Comparison of ENCODE assay signal across 8 mouse cellular contexts in genomic region chr9:99630528-99631125, GRCm38 (mm10). TPM values are rescaled to one million over a fixed set of nuclear protein-coding genes. Genes with fewer than 3 reads are reported as not detected.
DNase-seq lines count a peak whose midpoint lies in the region; ATAC-seq lines count a peak whose summit lies in the region.

No protein-coding gene starts in this region.

- peaks cover 2% of the 10 kb centered on the region; the same call in 1 of the 2 replicates for H3K36me3 ChIP-seq in forebrain, embryonic 14.5 days (ENCODE audit: control insufficient read depth, insufficient read depth, low read length)
- peaks cover 43% of the 10 kb centered on the region for H3K36me3 ChIP-seq in limb, embryonic 10.5 days

- peak overlapping the region; percentile 72 for H3K9ac ChIP-seq in forebrain, embryonic 14.5 days (ENCODE audit: low read length)

- DNase-seq in embryo, embryonic 10 days (ENCODE audit: low spot score) = peak; percentile 12
- DNase-seq in embryo, embryonic 11 days = no peak
- DNase-seq in 3T3-L1 (ENCODE audit: low read depth, low spot score) = peak; percentile 38
- DNase-seq in forebrain, embryonic 14.5 days (ENCODE audit: low spot score) = no peak
- peak; percentile 34 for DNase-seq in limb, embryonic 10.5 days (ENCODE audit: low spot score)
- peak; percentile 54 to 68 for DNase-seq in right cerebral cortex, postnatal 10 days (ENCODE audit: low spot score in 2 of 2)
- no peak for DNase-seq in retina, postnatal 1 day

- H3K4me1 ChIP-seq in forebrain, embryonic 14.5 days (ENCODE audit: control insufficient read depth, insufficient read depth, low read length) = peaks cover 29% of the 10 kb centered on the region
- peaks cover 34% of the 10 kb centered on the region for H3K4me1 ChIP-seq in limb, embryonic 10.5 days

- ATAC-seq in forebrain, embryonic 14.5 days = no peak
- no peak for ATAC-seq in megakaryocyte, adult 5-6 weeks (ENCODE audit: poor library complexity, severe bottlenecking)

- H3K4me2 ChIP-seq in forebrain, embryonic 14.5 days (ENCODE audit: low read length) = peak overlapping the region; percentile 63

- H3K27ac ChIP-seq in forebrain, embryonic 14.5 days (ENCODE audit: low read depth, low read length) = peak overlapping the region; percentile 81; the same call in 1 of the 2 replicates
- peak overlapping the region; percentile 94 for H3K27ac ChIP-seq in limb, embryonic 10.5 days

- no peaks in the 10 kb centered on the region for H3K9me3 ChIP-seq in forebrain, embryonic 14.5 days (replicated peaks; ENCODE audit: control insufficient read depth, low read length)
- no peaks in the 10 kb centered on the region for H3K9me3 ChIP-seq in limb, embryonic 10.5 days (replicated peaks)

- H3K27me3 ChIP-seq in forebrain, embryonic 14.5 days (replicated peaks; ENCODE audit: control insufficient read depth, insufficient read depth, low read length) = no peaks in the 10 kb centered on the region
- no peaks in the 10 kb centered on the region for H3K27me3 ChIP-seq in limb, embryonic 10.5 days (ENCODE audit: low read depth, poor library complexity, severe bottlenecking)

- peak overlapping the region; percentile 59 for H3K4me3 ChIP-seq in forebrain, embryonic 14.5 days (ENCODE audit: low read depth, low read length)
- peak overlapping the region; percentile 74 for H3K4me3 ChIP-seq in limb, embryonic 10.5 days

- WGBS in forebrain, embryonic 14.5 days = 51% methylated on average over 9 of the region's 9 CpGs
- WGBS in limb, embryonic 10.5 days = 59% methylated on average over 9 of the region's 9 CpGs

RNA-seq across cellular contexts. Expression of gene Dzip1l, which starts 1.3 kb away (rescaled TPM):
- 6.4 and 7.2 TPM in 2 replicates for polyA plus RNA-seq in forebrain, embryonic 14.5 days (2014; fragmentation: Nextera tagmentation; extraction: Ambion mirVana)
- polyA plus RNA-seq in limb, embryonic 10.5 days (2016; fragmentation: Nextera tagmentation; extraction: Ambion mirVana) = 29.9 and 30.1 TPM in 2 replicates
- total RNA-seq in megakaryocyte, adult 5-6 weeks (2015) = not detected in 2 replicates
- not detected in 2 replicates for total RNA-seq in megakaryocyte, adult 5-6 weeks (2017)

RNA-seq across cellular contexts. Expression of gene A4gnt, which starts 18.3 kb away (rescaled TPM):
- polyA plus RNA-seq in forebrain, embryonic 14.5 days (2014; fragmentation: Nextera tagmentation; extraction: Ambion mirVana) = not detected in 2 replicates
- polyA plus RNA-seq in limb, embryonic 10.5 days (2016; fragmentation: Nextera tagmentation; extraction: Ambion mirVana) = not detected in 2 replicates
- not detected in 2 replicates for total RNA-seq in megakaryocyte, adult 5-6 weeks (2015)
- total RNA-seq in megakaryocyte, adult 5-6 weeks (2017) = not detected in 2 replicates

RNA-seq across cellular contexts. Expression of gene Dbr1, which starts 55.0 kb away (rescaled TPM):
- 22.0 and 23.5 TPM in 2 replicates for polyA plus RNA-seq in forebrain, embryonic 14.5 days (2014; fragmentation: Nextera tagmentation; extraction: Ambion mirVana)
- polyA plus RNA-seq in limb, embryonic 10.5 days (2016; fragmentation: Nextera tagmentation; extraction: Ambion mirVana) = 42.7 and 43.3 TPM in 2 replicates
- total RNA-seq in megakaryocyte, adult 5-6 weeks (2015) = 14.0 and 16.6 TPM in 2 replicates
- 38.5 and 39.8 TPM in 2 replicates for total RNA-seq in megakaryocyte, adult 5-6 weeks (2017)

Comparison
In these comparisons a context has a peak if more than half of its experiments do, and no peak if none do; other contexts are left out.
1. DNase-seq: peak in embryo, embryonic 10 days (single experiment), 3T3-L1 (single experiment), limb, embryonic 10.5 days (single experiment) and right cerebral cortex, postnatal 10 days (2 of 2); none in embryo, embryonic 11 days (single experiment), forebrain, embryonic 14.5 days (single experiment) and retina, postnatal 1 day (single experiment).